Mouse (Mus musculus): ENCODE results near the gene Fbn1. TPM values are rescaled to one million over a fixed set of nuclear protein-coding genes. Genes with fewer than 3 reads are reported as not detected.
A peak's percentile ranks its signal among the peaks of the same experiment; 100 is the strongest.

Gene Fbn1
- polyA plus RNA-seq, 1 experiment = 21.4 TPM

DNA sequence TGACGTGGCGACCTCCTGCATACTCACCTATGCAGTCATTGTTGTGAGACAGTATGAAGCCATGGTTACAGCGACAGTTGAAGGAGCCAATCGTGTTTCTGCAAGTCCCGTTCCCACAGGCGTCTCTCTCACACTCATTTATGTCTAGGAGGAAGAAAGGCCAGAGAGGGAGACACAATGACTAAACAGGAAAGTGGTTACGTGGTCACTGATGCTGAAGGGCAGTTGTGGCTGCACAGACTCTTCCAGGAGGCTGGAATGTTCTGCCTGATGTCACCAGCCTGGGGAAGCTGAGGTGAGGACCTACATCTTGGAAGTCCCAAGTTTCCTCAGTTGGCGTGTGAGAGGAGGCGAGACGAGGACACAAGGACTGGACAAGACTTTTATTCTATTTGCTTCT lies 177.3 kb downstream of the Fbn1 start:
- Histone ChIP-seq H3K4me3 (ENCODE audit: insufficient read depth, low read depth, low read length) (no peak overlapping the region), H3K27ac (replicated peaks; ENCODE audit: low read depth, low read length) (no peak overlapping the region), H3K4me1 (ENCODE audit: control insufficient read depth, insufficient read depth, insufficient read length, low read length) (no peaks in the 10 kb centered on the region)

DNA sequence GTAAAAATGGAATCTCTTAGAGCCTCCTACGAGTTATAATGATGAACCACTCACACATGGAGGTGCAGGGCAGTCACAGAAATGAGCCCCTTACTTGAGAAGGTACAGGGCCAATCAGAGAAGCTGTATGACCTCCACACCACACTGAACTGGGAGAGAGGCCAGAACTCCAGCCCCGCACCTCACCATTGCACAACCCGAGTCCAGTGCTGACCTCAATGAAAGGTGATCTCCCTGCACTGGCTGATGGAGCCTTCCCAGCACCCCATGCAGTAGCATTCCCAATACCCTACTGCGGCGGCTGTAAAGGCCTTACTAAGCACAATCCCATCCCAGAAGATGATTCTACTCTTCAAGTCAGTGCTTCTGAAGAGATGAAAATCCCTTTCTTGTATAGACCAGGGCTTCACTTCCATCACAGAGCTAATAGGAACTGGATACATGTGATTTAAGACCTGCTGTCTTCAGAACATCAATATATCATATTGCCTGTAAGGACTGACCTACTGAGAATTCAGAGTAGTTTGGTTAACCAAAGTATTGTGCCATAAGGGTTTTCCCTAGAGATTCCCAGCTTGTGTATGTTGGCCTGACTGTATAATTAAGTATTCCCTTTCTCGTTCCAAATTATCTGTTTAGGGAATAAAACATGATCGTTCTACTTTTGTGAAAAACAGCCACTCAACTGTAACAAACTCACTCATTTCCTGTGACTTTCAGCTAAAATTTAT lies 182.5 kb downstream of the Fbn1 start:
- Histone ChIP-seq H3K4me3 (ENCODE audit: insufficient read depth, low read depth, low read length) (no peak overlapping the region), H3K4me1 (ENCODE audit: control insufficient read depth, insufficient read depth, insufficient read length, low read length) (no peaks in the 10 kb centered on the region), H3K27ac (replicated peaks; ENCODE audit: low read depth, low read length) (no peak overlapping the region)

DNA sequence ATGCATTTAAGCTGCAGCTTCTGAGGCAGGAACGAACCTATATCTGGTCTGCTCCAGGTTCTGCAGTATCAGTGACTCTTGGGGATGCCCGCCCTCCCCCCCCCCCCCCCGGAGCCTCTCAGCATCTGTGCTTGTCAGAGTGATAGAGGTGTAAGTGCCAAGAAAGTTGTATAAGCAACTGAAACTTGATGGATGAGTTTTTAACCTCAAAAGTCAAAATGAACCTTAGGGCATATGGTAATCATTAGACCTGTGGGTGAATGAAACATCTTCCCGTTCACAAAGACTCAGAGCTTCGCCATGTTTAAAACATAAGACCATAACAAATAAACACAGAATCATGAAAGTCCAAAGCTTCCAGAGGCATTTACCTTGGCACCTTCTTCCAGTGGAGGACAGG lies 183.3 kb downstream of the Fbn1 start:
- no peak overlapping the region for H3K27ac ChIP-seq (replicated peaks; ENCODE audit: low read depth, low read length)
- no peaks in the 10 kb centered on the region for H3K4me1 ChIP-seq (ENCODE audit: control insufficient read depth, insufficient read depth, insufficient read length, low read length)
- no peak overlapping the region for H3K4me3 ChIP-seq (ENCODE audit: insufficient read depth, low read depth, low read length)

DNA sequence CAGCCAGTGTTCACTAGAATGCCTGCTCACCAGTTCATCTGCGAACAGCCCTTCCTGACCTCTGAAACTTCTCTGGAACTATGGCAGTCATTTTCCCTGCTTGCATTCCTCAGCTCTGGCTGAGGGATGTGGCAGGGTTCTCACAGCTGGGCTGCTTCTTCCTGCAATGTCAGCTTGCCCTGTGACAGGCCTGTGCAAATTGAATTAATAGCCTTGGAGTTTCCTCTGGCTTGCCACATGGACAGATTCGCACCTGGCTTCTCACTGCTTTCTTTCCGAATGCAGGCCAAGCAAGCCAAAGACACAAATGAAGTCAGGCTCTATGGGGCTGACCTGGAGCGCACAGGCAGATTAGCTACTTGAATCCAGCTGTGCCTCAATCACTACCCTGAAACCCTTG lies 184.4 kb downstream of the Fbn1 start:
- H3K4me3 ChIP-seq (ENCODE audit: insufficient read depth, low read depth, low read length) = no peak overlapping the region
- H3K4me1 ChIP-seq (ENCODE audit: control insufficient read depth, insufficient read depth, insufficient read length, low read length) = no peaks in the 10 kb centered on the region
- no peak overlapping the region for H3K27ac ChIP-seq (replicated peaks; ENCODE audit: low read depth, low read length)

DNA sequence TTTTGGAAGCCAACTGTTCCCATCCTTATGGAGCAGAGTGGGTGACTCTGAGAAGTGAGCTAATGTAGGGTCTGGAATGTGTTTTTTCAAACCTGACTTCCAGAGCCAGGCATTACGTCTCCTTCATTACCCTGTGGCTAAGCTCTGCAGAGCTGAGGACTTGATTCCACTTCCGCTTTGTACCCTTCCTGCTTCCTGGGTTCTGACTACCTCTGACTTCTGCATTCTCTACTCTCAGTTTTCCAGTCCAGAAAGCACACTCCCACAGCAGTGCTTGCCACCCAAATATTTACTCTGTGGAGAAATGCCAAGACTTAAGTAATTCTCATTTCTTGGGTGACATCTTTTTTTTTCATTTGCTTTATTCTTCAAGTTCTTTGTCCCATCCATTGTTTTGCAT lies 185.2 kb downstream of the Fbn1 start:
- Histone ChIP-seq H3K4me1 (ENCODE audit: control insufficient read depth, insufficient read depth, insufficient read length, low read length) (no peaks in the 10 kb centered on the region), H3K27ac (replicated peaks; ENCODE audit: low read depth, low read length) (no peak overlapping the region), H3K4me3 (ENCODE audit: insufficient read depth, low read depth, low read length) (no peak overlapping the region)

DNA sequence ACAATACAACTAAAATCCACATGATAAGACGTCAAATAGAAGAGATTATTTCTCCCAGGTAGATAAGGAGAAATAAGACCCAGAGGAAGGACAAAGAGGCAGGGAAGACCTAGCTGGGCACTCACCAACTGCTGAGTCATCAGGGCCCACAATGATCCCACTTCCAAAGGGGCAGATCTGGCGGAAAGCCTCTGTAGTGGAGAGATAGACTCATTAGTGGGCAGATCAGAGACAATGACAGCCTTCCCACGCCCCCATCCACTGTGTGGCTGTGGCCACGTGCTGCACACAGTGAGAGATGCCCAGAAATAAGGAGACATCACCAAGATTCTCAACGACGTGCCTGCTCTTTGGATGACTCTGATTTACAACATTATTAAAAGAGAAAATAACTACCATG lies 186.7 kb downstream of the Fbn1 start:
- Histone ChIP-seq H3K27ac (replicated peaks; ENCODE audit: low read depth, low read length) (no peak overlapping the region), H3K4me1 (ENCODE audit: control insufficient read depth, insufficient read depth, insufficient read length, low read length) (no peaks in the 10 kb centered on the region), H3K4me3 (ENCODE audit: insufficient read depth, low read depth, low read length) (no peak overlapping the region)

DNA sequence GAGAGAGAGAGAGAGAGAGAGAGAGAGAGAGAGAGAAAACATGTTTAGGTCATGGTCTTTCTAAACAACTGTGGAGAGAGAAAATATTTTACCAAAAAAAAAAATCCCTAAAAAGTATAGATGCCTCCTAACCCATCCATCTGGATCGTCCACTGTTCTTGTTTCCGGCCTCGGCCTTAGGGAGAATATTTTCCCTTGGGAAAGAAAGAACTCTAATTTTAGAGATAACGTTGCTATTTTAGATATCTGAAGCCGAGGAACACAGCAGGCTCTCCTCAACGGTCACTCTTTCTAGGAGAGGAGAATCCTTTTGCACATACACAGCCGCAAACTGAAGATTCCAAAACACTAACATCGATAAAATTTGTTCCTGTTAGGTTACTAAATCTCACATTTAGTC lies 188.1 kb downstream of the Fbn1 start:
- no peak overlapping the region for H3K27ac ChIP-seq (replicated peaks; ENCODE audit: low read depth, low read length)
- no peak overlapping the region for H3K4me3 ChIP-seq (ENCODE audit: insufficient read depth, low read depth, low read length)
- H3K4me1 ChIP-seq (ENCODE audit: control insufficient read depth, insufficient read depth, insufficient read length, low read length) = no peaks in the 10 kb centered on the region

DNA sequence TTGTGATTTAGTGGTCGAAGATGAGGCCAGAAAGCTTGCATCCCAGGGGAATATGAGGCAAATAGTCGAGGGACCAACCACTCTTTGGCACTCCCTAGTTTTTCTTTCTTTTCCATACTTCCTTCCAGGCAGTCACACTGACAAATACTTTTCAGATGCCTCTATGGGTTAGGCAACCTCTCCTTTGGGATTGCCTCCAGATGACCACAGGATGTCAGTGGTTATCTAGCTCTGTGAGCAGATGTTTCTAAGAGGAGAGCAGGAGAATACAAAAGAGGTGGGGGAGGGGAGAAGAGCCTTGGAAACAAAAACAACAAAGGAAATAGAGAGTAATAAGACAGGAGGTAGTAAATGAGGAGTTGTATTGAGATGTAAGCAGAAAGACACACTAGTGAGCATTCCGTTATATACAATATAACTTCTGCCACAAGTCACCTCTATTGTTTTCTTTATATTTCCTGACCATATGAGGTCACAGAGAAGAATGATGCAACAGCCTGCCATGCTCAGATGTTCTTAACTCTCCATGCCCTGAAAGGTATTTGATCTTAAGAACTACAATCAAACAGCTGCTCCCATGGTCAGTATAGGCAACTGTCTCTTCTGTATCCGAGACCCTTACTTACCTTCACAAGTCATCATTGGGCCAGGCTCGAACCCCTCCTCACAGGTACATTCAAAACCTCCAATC lies 189.3 kb downstream of the Fbn1 start:
- no peak overlapping the region for H3K27ac ChIP-seq (replicated peaks; ENCODE audit: low read depth, low read length)
- H3K4me3 ChIP-seq (ENCODE audit: insufficient read depth, low read depth, low read length) = no peak overlapping the region
- no peaks in the 10 kb centered on the region for H3K4me1 ChIP-seq (ENCODE audit: control insufficient read depth, insufficient read depth, insufficient read length, low read length)

DNA sequence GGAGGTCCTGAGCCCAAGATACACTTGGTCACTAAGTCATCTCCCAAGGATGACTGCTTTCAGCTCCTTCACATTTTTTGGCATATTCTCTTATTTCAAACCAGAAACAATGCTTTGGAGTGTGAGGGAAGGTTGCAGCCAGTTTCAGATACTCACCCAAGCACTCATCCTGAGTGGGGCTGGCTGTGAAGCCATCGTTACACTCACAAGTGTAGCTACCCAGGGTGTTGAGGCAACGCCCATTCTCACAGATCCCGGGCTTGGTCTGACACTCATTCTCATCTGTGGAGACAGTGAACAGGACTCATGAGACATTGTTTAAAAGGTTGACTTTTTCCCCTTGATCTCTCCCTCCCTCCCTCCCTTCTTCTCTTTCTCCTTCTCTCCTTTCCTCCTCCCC lies 192.6 kb downstream of the Fbn1 start:
- H3K4me3 ChIP-seq (ENCODE audit: insufficient read depth, low read depth, low read length) = no peak overlapping the region
- no peak overlapping the region for H3K27ac ChIP-seq (replicated peaks; ENCODE audit: low read depth, low read length)
- H3K4me1 ChIP-seq (ENCODE audit: control insufficient read depth, insufficient read depth, insufficient read length, low read length) = no peaks in the 10 kb centered on the region

DNA sequence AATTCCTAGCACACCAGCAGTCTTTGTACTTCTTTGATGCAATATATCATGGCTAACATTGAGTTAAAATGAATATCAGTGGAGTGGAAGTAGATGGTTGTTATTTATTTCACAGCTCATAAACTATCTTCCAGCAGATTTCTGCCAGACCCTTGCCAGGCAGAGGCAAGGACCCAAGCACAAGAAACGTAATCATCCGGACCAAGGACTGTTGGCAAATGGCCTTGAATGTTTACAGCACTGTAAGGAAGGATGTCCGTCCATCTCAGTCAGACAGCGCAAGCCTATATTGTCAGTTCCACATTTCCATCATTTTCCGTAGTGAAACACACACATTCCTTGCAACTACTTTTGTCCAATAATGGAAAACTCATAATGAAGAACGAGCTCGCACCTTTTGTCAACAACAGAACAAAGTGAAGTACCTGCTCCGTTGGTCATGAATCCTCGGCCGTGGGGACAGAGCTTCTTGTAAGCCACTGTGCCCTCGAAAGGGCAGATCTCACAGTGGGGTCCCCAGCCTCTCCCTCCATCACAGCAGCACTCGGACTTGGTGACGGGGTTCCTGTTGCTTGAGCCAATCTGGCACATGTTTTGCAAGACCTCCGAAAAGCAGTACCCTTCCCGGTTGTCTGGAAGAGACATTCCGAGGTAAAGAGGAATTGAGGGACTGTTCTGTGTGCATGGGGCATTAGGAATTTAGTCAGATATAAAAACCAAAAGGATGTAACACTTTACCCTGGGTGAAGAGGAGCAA lies 193.4 kb downstream of the Fbn1 start:
- Histone ChIP-seq H3K4me1 (ENCODE audit: control insufficient read depth, insufficient read depth, insufficient read length, low read length) (no peaks in the 10 kb centered on the region), H3K27ac (replicated peaks; ENCODE audit: low read depth, low read length) (no peak overlapping the region), H3K4me3 (ENCODE audit: insufficient read depth, low read depth, low read length) (no peak overlapping the region)

DNA sequence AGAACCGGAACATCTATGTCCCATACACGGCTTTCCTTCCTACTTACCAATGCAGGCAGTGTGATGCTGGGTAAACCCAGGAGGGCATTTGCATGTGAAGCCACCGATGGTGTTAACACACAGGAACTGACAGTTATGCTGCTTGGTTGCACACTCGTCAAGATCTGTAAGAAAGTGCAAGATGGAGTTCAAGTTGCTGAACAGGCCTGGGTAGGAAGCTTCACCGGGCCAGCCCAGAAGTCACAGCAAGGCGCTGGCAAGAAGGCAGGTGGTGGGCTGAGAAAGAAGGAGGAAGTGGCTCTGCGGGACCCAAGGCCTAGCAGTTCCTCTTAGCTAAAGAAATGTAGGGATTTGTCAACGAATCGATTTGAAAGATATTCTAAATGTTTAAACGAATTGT lies 198.1 kb downstream of the Fbn1 start:
- H3K4me1 ChIP-seq (ENCODE audit: control insufficient read depth, insufficient read depth, insufficient read length, low read length) = no peaks in the 10 kb centered on the region

DNA sequence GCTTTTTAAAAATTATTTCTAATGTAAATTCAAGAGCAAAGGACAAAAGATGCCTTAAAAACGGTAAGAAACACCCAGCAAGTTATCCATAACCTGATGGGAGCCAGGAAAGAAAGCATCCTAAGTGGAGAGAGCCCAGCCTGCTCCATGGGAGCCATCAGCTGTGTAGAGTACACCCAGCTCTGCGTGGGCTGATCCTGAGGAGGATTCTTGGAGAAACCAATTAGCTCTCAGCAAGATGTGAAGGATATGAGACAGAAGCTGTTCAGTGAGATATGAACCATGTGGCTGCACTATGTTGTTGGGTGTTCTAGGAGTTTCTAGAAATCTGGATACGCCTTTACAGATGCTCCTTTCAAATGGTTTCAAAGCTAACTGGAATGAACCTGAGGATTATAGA lies 202.1 kb downstream of the Fbn1 start:
- no peak overlapping the region for H3K27ac ChIP-seq (replicated peaks; ENCODE audit: low read depth, low read length)
- peaks cover 2% of the 10 kb centered on the region; the same call in 1 of the 2 replicates for H3K4me1 ChIP-seq (ENCODE audit: control insufficient read depth, insufficient read depth, insufficient read length, low read length)
- H3K4me3 ChIP-seq (ENCODE audit: insufficient read depth, low read depth, low read length) = no peak overlapping the region

More for the DNA sequence above, 198.1 kb downstream of the Fbn1 start:
- H3K4me3 ChIP-seq (ENCODE audit: insufficient read depth, low read depth, low read length) = no peak overlapping the region
- no peak overlapping the region for H3K27ac ChIP-seq (replicated peaks; ENCODE audit: low read depth, low read length)

DNA sequence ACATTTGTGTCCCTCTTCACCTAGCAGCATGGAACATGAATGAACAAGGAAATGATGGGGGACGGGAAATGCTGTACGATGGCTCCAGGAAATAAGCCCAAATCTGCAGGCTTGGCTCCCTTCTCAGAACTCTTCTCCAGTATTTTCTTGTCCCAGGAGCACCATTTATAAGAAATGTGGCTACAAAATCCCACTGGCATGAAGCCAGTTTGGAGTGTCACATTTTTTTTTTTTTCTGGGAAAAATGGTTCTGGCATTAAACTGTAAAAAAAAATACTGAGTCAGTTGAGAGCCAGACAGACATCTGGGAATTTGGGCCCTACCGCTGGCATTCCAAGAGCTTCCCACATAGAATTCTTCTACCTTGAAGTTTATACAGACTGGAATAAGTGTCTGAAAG lies 203.0 kb downstream of the Fbn1 start:
- Histone ChIP-seq H3K4me3 (ENCODE audit: insufficient read depth, low read depth, low read length) (no peak overlapping the region), H3K4me1 (ENCODE audit: control insufficient read depth, insufficient read depth, insufficient read length, low read length) (peaks cover 2% of the 10 kb centered on the region; the same call in 1 of the 2 replicates), H3K27ac (replicated peaks; ENCODE audit: low read depth, low read length) (no peak overlapping the region)

DNA sequence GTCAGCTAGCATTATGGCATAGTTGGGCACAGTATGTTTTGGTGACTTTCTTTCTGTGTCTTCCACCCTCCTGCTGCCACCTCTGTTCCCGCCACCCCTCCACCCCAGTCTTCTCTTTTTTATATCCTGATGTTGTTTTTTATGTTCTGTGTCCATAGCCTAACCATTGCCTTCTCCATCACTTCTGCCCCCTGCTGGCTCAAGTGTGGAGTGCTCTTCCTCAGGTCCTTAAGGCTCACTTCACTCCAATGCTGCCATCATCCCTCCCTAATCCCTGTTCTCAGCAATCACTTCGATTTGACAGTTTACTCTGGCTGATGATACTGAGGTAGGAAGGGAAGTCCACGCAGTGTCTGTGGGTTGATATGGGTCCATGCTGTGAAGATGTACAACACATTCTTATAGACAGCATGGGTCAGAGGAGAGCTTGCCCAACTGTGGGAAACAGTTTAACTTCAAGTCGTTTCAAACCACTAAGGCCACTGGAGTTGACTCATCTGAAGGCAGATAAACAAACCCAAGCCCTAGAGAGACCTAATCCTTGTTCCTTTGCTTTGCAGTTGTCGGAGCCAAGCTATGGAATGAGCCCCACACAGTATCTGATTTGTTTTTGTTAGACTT lies 203.9 kb downstream of the Fbn1 start:
- no peak overlapping the region for H3K4me3 ChIP-seq (ENCODE audit: insufficient read depth, low read depth, low read length)
- peak overlapping the region; percentile 63; the same call in 1 of the 2 replicates for H3K27ac ChIP-seq (replicated peaks; ENCODE audit: low read depth, low read length)
- peaks cover 2% of the 10 kb centered on the region; the same call in 1 of the 2 replicates for H3K4me1 ChIP-seq (ENCODE audit: control insufficient read depth, insufficient read depth, insufficient read length, low read length)

DNA sequence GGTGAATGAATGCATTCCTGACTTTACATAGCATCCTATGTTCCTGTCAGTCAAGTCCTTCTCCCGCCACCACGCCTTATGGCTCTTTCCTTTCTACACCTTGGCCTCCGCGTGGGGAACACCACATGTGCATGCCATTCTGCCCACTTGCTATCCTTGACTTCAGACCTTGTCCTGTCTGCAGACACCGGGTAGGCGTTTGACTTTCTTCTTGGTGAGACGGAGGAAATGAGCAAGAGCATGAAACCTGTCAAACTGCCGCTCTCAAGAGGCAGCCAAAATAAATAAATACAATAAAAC lies 205.2 kb downstream of the Fbn1 start:
- Histone ChIP-seq H3K4me1 (ENCODE audit: control insufficient read depth, insufficient read depth, insufficient read length, low read length) (peaks cover 2% of the 10 kb centered on the region; the same call in 1 of the 2 replicates), H3K4me3 (ENCODE audit: insufficient read depth, low read depth, low read length) (no peak overlapping the region), H3K27ac (replicated peaks; ENCODE audit: low read depth, low read length) (no peak overlapping the region)

Data from brown adipose tissue, adult 24 weeks (tissue).